Mouse (Mus musculus): Measurements from ENCODE around the gene Gipc2.

GRCm38 (mm10) chr3:152180624-152181023 lies 14.6 kb upstream of the Gipc2 start:
- TF ChIP-seq CTCF (IDR thresholded peaks at IDR 0.05; ENCODE audit: extremely low read depth, insufficient read depth, insufficient read length, insufficient replicate concordance) (no peak), POLR2A (IDR thresholded peaks at IDR 0.05; ENCODE audit: low read depth, low read length) (no peak)

Data from spleen, adult 2 months (tissue).